Mouse (Mus musculus) ovary, postnatal 10 days (tissue): ENCODE results near the gene Ubxn1.

Experiments used
- DNase-seq: peaks from one replicate; pipeline ENCODE4 v3.0.0; 2022; ENCODE audit warnings: low spot score

Ubxn1 gene

GRCm38 (mm10) chr19:8898576-8898975, 27.3 kb downstream of the Ubxn1 start:
- no peak for DNase-seq

- no peak for DNase-seq
These were observed 27.8 kb downstream of the Ubxn1 start for GRCm38 (mm10) chr19:8899079-8899478.

DNA sequence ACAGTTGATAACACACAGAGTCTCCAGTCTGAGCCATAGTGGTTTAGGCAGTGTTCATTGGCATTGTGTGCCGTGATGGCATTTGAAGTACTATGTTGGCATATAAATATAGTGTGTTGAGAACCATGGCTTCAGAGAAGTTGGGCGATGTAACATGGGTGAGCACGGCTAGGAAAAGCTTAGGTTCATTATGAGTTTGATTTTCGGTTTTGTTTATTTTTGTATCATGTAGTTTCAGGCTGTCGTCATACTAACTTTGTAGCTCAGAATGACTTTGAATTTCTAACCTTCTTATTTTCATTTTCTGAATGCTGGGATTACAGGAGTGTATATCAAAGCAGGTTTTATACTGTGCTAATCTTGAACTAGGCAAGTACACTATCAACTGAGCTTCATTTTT, 32.1 kb downstream of the Ubxn1 start:
- DNase-seq: no peak

DNA sequence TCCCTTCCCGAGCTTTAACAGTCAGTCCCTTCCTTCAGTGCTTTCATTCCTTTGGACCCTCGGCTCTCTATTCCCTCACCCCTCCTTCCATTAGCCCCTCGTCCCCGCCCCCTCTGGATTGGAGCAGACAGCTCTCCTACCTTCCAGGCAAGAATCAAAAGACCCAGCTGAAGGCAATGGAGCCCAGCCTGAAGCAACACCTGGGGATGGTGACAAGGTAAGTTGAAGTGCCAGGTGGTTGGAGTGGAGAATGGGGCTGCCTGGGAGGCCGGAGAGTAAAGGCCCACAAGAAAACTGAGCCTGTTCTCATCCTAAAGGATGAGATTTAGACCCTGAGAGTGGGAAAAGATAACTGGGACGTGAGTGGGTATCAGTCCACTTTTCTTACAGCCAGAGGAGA, 37.2 kb downstream of the Ubxn1 start:
- DNase-seq: no peak

DNA sequence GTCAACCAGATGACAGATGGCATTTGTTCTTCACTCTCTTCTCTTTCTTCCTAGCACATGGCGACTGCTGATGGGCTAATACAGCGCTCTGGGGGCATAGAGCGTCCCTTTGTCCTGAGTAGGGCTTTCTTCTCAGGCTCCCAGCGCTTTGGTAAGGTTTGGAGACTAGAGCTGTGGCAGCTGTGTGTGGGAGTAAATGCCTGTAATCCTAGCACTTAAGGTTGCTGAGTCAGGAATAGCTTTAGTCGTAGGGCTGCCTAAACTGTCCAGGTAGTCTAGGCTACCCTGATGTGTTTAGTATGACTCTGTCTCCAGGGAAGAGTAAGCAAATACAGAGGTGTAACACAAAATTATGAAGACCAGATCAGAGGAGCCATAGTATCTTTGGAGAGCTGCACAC, 40.5 kb downstream of the Ubxn1 start:
- no peak for DNase-seq

DNA sequence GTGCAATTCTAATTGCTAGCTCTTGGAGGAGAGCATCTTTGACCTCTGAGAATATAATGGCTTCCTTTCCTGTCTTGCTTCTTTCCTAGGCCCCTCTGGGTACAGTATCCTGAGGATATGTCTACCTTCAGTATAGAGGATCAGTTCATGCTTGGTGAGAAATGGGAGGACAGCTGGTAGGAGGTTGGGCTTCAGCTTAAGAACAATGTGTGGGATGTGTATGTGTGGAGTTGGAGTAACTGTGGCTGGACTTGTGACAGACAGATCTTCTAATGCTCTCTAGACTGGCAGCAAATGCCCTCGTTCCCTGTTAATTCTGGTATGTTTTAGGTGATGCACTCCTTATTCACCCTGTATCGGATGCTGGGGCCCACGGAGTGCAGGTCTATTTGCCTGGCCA, 42.9 kb downstream of the Ubxn1 start:
- DNase-seq: no peak

- no peak for DNase-seq
These were observed 47.7 kb downstream of the Ubxn1 start for GRCm38 (mm10) chr19:8919000-8919399.

GRCm38 (mm10) chr19:8919684-8920072, 48.4 kb downstream of the Ubxn1 start:
- no peak for DNase-seq

DNA sequence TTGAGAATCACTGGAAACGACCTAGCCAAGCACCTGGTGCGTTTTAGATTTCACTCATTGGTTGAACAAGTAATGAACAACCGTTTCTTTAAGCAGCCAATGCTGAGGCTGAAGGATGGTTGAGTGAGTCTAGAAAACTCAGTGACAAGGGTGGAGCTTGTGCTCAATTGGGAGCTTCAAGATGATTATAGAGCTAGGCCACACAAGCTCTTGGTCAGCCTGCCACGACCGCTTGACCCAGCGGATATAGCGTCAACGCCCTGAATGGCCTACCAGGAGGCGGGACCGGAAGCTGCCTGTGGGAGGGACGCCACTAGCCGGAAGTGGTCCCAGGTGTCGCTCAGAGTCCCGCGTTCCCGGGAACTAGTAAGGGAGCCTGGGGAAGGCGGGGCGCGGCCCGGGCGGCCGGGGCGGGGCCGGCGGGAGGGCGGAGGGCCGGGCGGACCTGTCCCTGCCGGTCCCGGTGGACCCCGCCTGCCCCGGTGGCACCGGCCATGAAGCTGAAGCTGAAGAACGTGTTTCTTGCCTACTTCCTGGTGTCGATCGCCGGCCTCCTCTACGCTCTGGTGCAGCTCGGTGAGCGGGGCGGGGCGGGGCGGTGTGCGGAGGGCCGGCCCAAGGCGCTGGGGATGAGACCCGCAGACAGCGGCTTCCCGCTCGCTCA, 48.9 kb downstream of the Ubxn1 start, which contains the start of gene B3gat3:
TSS of gene B3gat3 (plus strand) at position 302 of the 664 bp plus-strand sequence.
- DNase-seq: peak; percentile 88

DNA sequence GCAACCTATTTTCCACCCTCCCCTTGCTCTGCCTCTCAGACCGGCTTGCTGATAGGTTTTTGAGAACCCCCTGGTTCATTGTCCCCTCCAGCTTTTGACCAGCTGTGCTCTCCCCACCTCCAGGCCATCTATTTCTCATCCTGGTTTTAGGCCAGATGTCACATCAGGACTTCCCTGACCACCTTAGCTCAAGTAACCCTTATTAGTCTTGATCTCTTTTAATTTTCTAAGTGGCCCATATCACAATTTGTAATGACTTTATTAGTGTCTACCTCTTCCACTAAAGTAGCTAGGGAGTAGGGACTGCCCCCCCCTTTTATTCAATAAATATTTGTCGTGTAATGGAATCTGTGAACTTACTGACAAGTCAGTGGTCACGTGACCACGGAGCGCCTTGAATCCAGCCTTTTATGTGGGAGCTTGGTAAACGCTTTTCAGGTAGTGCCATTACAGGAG, 49.6 kb downstream of the Ubxn1 start:
- no peak for DNase-seq

- DNase-seq: no peak
These were observed 50.4 kb downstream of the Ubxn1 start for GRCm38 (mm10) chr19:8921741-8922140.
